Mouse (Mus musculus) cortical plate, adult 2 months (tissue): ENCODE data around the gene Sclt1. TPM values are rescaled to one million over a fixed set of nuclear protein-coding genes. Genes with fewer than 3 reads are reported as not detected.
"Not testable (repeated sequence)": the region's sequence is repeated elsewhere in the genome, so short reads cannot be mapped to it uniquely, and the experiment has no call there.

Experiments used
- H3K27ac ChIP-seq: fragments of 200-500 bp; 2 replicates; pipeline ENCODE4 v1.5.1; 2012; ENCODE audit warnings: low read length, control low read depth, inconsistent platforms; ENCODE audit not compliant: insufficient read depth
- H3K4me1 ChIP-seq: fragments of 200-500 bp; 2 replicates; pipeline ENCODE4 v1.6.1; 2011; ENCODE audit warnings: low read length; ENCODE audit not compliant: control insufficient read depth, insufficient read depth
- H3K4me3 ChIP-seq: fragments of 200-500 bp; 2 replicates; pipeline ENCODE4 v1.5.1; 2011; ENCODE audit warnings: mild to moderate bottlenecking, low read length, control low read depth; ENCODE audit not compliant: insufficient read depth
- CTCF ChIP-seq: fragments of 200-500 bp; IDR thresholded peaks from 2 replicates; pipeline ENCODE4 v1.5.1; 2011; ENCODE audit warnings: mild to moderate bottlenecking, control low read depth, low read length; ENCODE audit not compliant: insufficient read depth; ENCODE audit errors: extremely low read depth
- POLR2A ChIP-seq: fragments of 200-500 bp; IDR thresholded peaks from 2 replicates; pipeline ENCODE4 v1.6.1; 2011; ENCODE audit warnings: mild to moderate bottlenecking, low read length, control low read depth; ENCODE audit not compliant: insufficient read depth; ENCODE audit errors: extremely low read depth
- polyA plus RNA-seq: library from polyadenylated mRNA; depleted of rRNA; stranded (reverse); fragments of >200 nt; gene quantifications from 2 replicates; pipeline ENCODE4 v1.2.3, GENCODE M21; 2012; rRNA removed

The Sclt1 gene
- polyA plus RNA-seq: 11.6 and 12.2 TPM in 2 replicates

- peak within 1 kb of the TSS; percentile 60 for H3K4me3 ChIP-seq
- TF ChIP-seq CTCF (no peak), POLR2A (peak; percentile 82)
- H3K27ac ChIP-seq: peak within 1 kb of the TSS; percentile 79
- no peaks in the 10 kb centered on the region; the same call in 1 of the 2 replicates for H3K4me1 ChIP-seq
Observed at GRCm38 (mm10) chr3:41742278-41742934, at the start of gene Sclt1, which contains the start of gene D3Ertd751e. Gene Sclt1 (minus strand): TSS chr3:41742514. Gene D3Ertd751e (plus strand): TSS chr3:41742611.

GRCm38 (mm10) chr3:41762091-41762490 lies 19.8 kb upstream of the Sclt1 start:
- no peak for TF ChIP-seq POLR2A
- TF ChIP-seq CTCF: no peak

GRCm38 (mm10) chr3:41754556-41754955 lies 12.2 kb upstream of the Sclt1 start:
- Histone ChIP-seq H3K27ac (no peak overlapping the region), H3K4me1 (no peaks in the 10 kb centered on the region), H3K4me3 (no peak overlapping the region)
- no peak for TF ChIP-seq POLR2A

More at GRCm38 (mm10) chr3:41762091-41762490, 19.8 kb upstream of the Sclt1 start:
- no peak overlapping the region for H3K27ac ChIP-seq
- H3K4me3 ChIP-seq: no peak overlapping the region
- H3K4me1 ChIP-seq: no peaks in the 10 kb centered on the region

- TF ChIP-seq CTCF: no peak
- no peak for TF ChIP-seq POLR2A
- H3K4me1 ChIP-seq: no peaks in the 10 kb centered on the region; the same call in 1 of the 2 replicates
- H3K4me3 ChIP-seq: peak overlapping the region; percentile 60; the same call in 1 of the 2 replicates
- H3K27ac ChIP-seq: no peak overlapping the region
Observed at GRCm38 (mm10) chr3:41743436-41743835, 1.1 kb upstream of the Sclt1 start.

- H3K4me1 ChIP-seq: no peaks in the 10 kb centered on the region; the same call in 1 of the 2 replicates
- TF ChIP-seq POLR2A: no peak
- no peak for TF ChIP-seq CTCF
- peak overlapping the region; percentile 60 for H3K4me3 ChIP-seq
- H3K27ac ChIP-seq: peak overlapping the region; percentile 66
Observed at GRCm38 (mm10) chr3:41741601-41742277, 575 bp downstream of the Sclt1 start.

- Histone ChIP-seq H3K27ac (no peak overlapping the region), H3K4me3 (no peak overlapping the region), H3K4me1 (no peaks in the 10 kb centered on the region)
- TF ChIP-seq POLR2A (no peak), CTCF (no peak)
Observed at GRCm38 (mm10) chr3:41695681-41696080, 46.6 kb downstream of the Sclt1 start.

- Histone ChIP-seq H3K4me1 (no peaks in the 10 kb centered on the region), H3K4me3 (no peak overlapping the region), H3K27ac (no peak overlapping the region)
- no peak for TF ChIP-seq CTCF
- TF ChIP-seq POLR2A: no peak
Observed at GRCm38 (mm10) chr3:41692440-41693142, 49.7 kb downstream of the Sclt1 start.

- not testable (repeated sequence) for H3K4me3 ChIP-seq, H3K27ac ChIP-seq, H3K4me1 ChIP-seq
Observed at GRCm38 (mm10) chr3:41690114-41690640, 52.1 kb downstream of the Sclt1 start.

- TF ChIP-seq CTCF (no peak), POLR2A (no peak)
- H3K4me3 ChIP-seq: no peak overlapping the region
- no peak overlapping the region for H3K27ac ChIP-seq
- no peaks in the 10 kb centered on the region for H3K4me1 ChIP-seq
Observed at GRCm38 (mm10) chr3:41686396-41686795, 55.9 kb downstream of the Sclt1 start.
